Mouse (Mus musculus) neural tube, embryonic 11.5 days (tissue): ENCODE measurements at regions not wholly inside any gene's neighbourhood (a gene's known extent, or its start where the extent isn't known, plus 50 kb on each side); places are given as distances from the start of the nearest gene placed in this dataset.

Experiments used
- ATAC-seq: fragments of 200-750 bp; cut with Nextera tagmentation; 2 replicates; pipeline ENCODE4 v1.8.0; 2017; ENCODE audit warnings: moderate number of reproducible peaks, mild to moderate bottlenecking, moderate TSS enrichment, moderate library complexity; ENCODE audit not compliant: insufficient read depth, low FRiP score, low TSS enrichment
- DNase-seq: peaks from one replicate; pipeline ENCODE4 v3.0.0-alpha.2; 2015; ENCODE audit warnings: low spot score
- H3K27ac ChIP-seq: fragments of 300-500 bp; sonication (generic); 2 replicates; pipeline ENCODE4 v1.5.1; 2014; ENCODE audit warnings: low read depth, mild to moderate bottlenecking, low read length
- H3K27me3 ChIP-seq: fragments of 300-500 bp; sonication (generic); 2 replicates; pipeline ENCODE4 v1.6.1; 2014; ENCODE audit warnings: mild to moderate bottlenecking, low read length, mixed read lengths; ENCODE audit not compliant: control insufficient read depth, insufficient read depth
- H3K36me3 ChIP-seq: fragments of 300-500 bp; sonication (generic); 2 replicates; pipeline ENCODE4 v1.6.1; 2014; ENCODE audit warnings: mild to moderate bottlenecking, low read length, moderate library complexity, mixed read lengths; ENCODE audit not compliant: control insufficient read depth, insufficient read depth
- H3K4me1 ChIP-seq: fragments of 300-500 bp; sonication (generic); 2 replicates; pipeline ENCODE4 v1.6.1; 2014; ENCODE audit warnings: low read length, mixed read lengths; ENCODE audit not compliant: control insufficient read depth, insufficient read depth
- H3K4me2 ChIP-seq: fragments of 300-500 bp; sonication (generic); 2 replicates; pipeline ENCODE4 v1.6.1; 2014; ENCODE audit warnings: low read depth, mild to moderate bottlenecking, moderate library complexity
- H3K4me3 ChIP-seq: fragments of 300-500 bp; sonication (generic); 2 replicates; pipeline ENCODE4 v1.5.1; 2014; ENCODE audit warnings: low read depth, low read length
- H3K9ac ChIP-seq: fragments of 300-500 bp; sonication (generic); 2 replicates; pipeline ENCODE4 v1.6.1; 2014; ENCODE audit warnings: mild to moderate bottlenecking, low read length
- H3K9me3 ChIP-seq: fragments of 300-500 bp; sonication (generic); 2 replicates; pipeline ENCODE4 v1.6.1; 2016; ENCODE audit warnings: low read length; ENCODE audit not compliant: control insufficient read depth
- WGBS: fragments of 180-500 bp; shearing (Covaris S2); extraction: QIAGEN DNeasy Blood & Tissue Kit; methylation state at CpG from one replicate; pipeline ENCODE4 v1.1.7; 2014; 5-methylcytosine and 5-hydroxymethylcytosine counted together

DNA sequence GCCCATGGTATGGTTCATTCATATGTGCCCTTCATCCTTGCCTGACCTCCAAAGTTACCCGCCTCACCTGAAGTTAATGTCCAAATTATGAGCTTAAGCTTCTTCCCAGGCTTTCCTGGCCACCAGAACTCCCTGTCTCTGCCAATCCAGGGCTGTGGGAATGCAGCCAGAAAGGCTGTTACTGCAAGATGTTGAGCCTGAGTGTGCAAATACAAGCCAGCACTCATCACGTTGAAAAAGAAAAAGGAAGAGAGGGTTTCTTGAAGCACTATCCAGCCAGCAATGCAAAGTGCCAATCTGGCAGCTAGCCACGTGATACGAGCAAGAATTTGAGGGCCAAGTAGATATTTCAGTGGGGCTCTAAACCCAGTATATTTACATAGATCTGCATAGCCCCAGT is 213.7 kb downstream of the Hs3st3b1 start:
- no peak overlapping the region for H3K27ac ChIP-seq
- no peak for DNase-seq
- H3K9me3 ChIP-seq: no peaks in the 10 kb centered on the region
- no peak for ATAC-seq
- WGBS: 83% methylated on average over 4 of the region's 4 CpGs
- no peak overlapping the region for H3K4me2 ChIP-seq
- H3K9ac ChIP-seq: no peak overlapping the region
- no peaks in the 10 kb centered on the region for H3K4me1 ChIP-seq
- no peaks in the 10 kb centered on the region for H3K27me3 ChIP-seq
- no peaks in the 10 kb centered on the region for H3K36me3 ChIP-seq
- no peak overlapping the region for H3K4me3 ChIP-seq

- ATAC-seq: no peak
- Histone ChIP-seq H3K9me3 (no peaks in the 10 kb centered on the region), H3K36me3 (no peaks in the 10 kb centered on the region), H3K27ac (no peak overlapping the region), H3K9ac (no peak overlapping the region), H3K4me2 (no peak overlapping the region), H3K27me3 (no peaks in the 10 kb centered on the region), H3K4me3 (no peak overlapping the region), H3K4me1 (no peaks in the 10 kb centered on the region)
- DNase-seq: no peak
- 57% methylated on average over 15 of the region's 15 CpGs for WGBS
These were observed 209.8 kb downstream of the Hs3st3b1 start for GRCm38 (mm10) chr11:63712053-63712864.

GRCm38 (mm10) chr11:63722261-63722660 is 199.8 kb downstream of the Hs3st3b1 start:
- Histone ChIP-seq H3K4me2 (no peak overlapping the region), H3K9me3 (no peaks in the 10 kb centered on the region), H3K9ac (no peak overlapping the region), H3K36me3 (no peaks in the 10 kb centered on the region), H3K4me1 (no peaks in the 10 kb centered on the region), H3K27ac (no peak overlapping the region), H3K4me3 (no peak overlapping the region), H3K27me3 (no peaks in the 10 kb centered on the region)
- DNase-seq (no peak), ATAC-seq (no peak)
- WGBS: 91% methylated on average over 5 of the region's 5 CpGs

- H3K4me3 ChIP-seq: no peak overlapping the region
- no peaks in the 10 kb centered on the region for H3K27me3 ChIP-seq
- H3K4me2 ChIP-seq: no peak overlapping the region
- 67% methylated on average over 9 of the region's 9 CpGs for WGBS
- no peaks in the 10 kb centered on the region for H3K36me3 ChIP-seq
- no peak overlapping the region for H3K27ac ChIP-seq
- DNase-seq (no peak), ATAC-seq (no peak)
- no peak overlapping the region for H3K9ac ChIP-seq
- no peaks in the 10 kb centered on the region; the same call in 1 of the 2 replicates for H3K4me1 ChIP-seq
- H3K9me3 ChIP-seq: no peaks in the 10 kb centered on the region
These were observed 191.2 kb downstream of the Hs3st3b1 start for GRCm38 (mm10) chr11:63730880-63731279.

GRCm38 (mm10) chr11:63753260-63753659 is 168.8 kb downstream of the Hs3st3b1 start:
- no peak overlapping the region for H3K27ac ChIP-seq
- no peaks in the 10 kb centered on the region for H3K36me3 ChIP-seq
- no peak overlapping the region for H3K9ac ChIP-seq
- H3K9me3 ChIP-seq: no peaks in the 10 kb centered on the region
- H3K27me3 ChIP-seq: no peaks in the 10 kb centered on the region
- H3K4me2 ChIP-seq: no peak overlapping the region
- 51% methylated on average over 5 of the region's 5 CpGs for WGBS
- no peak for ATAC-seq
- no peak overlapping the region for H3K4me3 ChIP-seq
- no peak for DNase-seq
- H3K4me1 ChIP-seq: no peaks in the 10 kb centered on the region

- 76% methylated on average over 3 of the region's 3 CpGs for WGBS
- Histone ChIP-seq H3K27ac (no peak overlapping the region), H3K9me3 (no peaks in the 10 kb centered on the region), H3K9ac (no peak overlapping the region), H3K4me1 (no peaks in the 10 kb centered on the region), H3K4me3 (no peak overlapping the region), H3K4me2 (no peak overlapping the region), H3K36me3 (no peaks in the 10 kb centered on the region), H3K27me3 (no peaks in the 10 kb centered on the region)
- DNase-seq (no peak), ATAC-seq (no peak)
These were observed 167.3 kb downstream of the Hs3st3b1 start for GRCm38 (mm10) chr11:63754826-63755225.

DNA sequence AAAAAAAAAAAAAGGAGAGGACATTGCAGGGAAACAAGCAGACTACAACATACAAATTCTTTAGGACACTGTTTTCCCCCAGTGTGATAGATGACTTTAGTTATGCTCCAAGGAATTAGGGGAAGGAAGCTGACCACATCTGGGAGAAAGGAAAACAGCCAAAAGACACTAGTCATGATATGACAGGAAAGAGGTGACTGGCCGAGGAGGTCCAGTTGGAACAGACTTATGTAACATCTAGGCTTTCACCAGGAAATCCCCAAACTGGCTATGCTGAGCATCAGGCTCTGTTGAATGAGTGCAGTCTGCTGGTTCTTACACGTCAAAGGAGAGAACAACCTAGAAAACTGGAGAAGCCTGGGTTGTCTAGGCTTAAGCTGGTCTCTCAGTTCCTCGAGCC is 163.8 kb downstream of the Hs3st3b1 start:
- H3K4me2 ChIP-seq: no peak overlapping the region
- 68% methylated on average over 3 of the region's 3 CpGs for WGBS

GRCm38 (mm10) chr11:63761561-63761960 is 160.5 kb downstream of the Hs3st3b1 start:
- ATAC-seq: no peak
- 81% methylated on average over 6 of the region's 6 CpGs for WGBS
- no peak for DNase-seq
- no peak overlapping the region for H3K4me3 ChIP-seq
- H3K4me1 ChIP-seq: no peaks in the 10 kb centered on the region
- H3K9me3 ChIP-seq: no peaks in the 10 kb centered on the region
- no peaks in the 10 kb centered on the region for H3K36me3 ChIP-seq
- H3K9ac ChIP-seq: no peak overlapping the region
- H3K4me2 ChIP-seq: no peak overlapping the region
- no peaks in the 10 kb centered on the region for H3K27me3 ChIP-seq
- H3K27ac ChIP-seq: no peak overlapping the region

More for the DNA sequence above, 163.8 kb downstream of the Hs3st3b1 start:
- Histone ChIP-seq H3K4me1 (no peaks in the 10 kb centered on the region), H3K36me3 (no peaks in the 10 kb centered on the region), H3K27me3 (no peaks in the 10 kb centered on the region), H3K27ac (no peak overlapping the region), H3K9ac (no peak overlapping the region), H3K4me3 (no peak overlapping the region), H3K9me3 (no peaks in the 10 kb centered on the region)
- no peak for ATAC-seq
- DNase-seq: no peak

DNA sequence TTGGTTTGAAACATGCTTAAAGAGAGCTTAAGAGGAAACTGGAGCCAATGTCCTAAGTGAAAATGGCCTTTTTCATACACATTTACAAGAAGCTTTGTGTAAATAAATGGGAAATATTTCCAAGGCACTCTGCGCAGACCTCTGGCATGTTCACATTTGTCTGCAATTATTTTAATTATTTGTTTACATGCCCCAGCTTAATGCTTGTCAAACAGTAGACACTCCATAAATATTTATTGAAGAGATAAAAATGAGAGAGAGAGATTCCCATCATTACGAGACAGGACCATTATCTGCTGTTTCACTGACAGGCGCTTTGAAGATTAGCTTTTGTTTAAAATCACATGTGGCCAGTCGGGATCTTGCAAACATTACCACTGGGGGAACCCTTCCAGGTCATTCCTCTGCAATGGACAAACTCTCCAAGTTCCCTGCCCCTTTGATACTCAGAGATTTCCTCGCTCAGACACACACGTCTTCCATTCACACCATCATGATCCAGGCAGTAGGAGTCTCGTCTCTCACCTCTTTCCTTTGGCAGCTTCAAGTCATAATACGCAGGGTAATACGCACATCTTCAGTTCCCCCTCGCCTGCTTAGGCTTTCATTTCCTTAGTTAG is 154.3 kb downstream of the Hs3st3b1 start:
- Histone ChIP-seq H3K4me3 (no peak overlapping the region), H3K4me1 (no peaks in the 10 kb centered on the region), H3K27me3 (no peaks in the 10 kb centered on the region), H3K4me2 (no peak overlapping the region), H3K27ac (no peak overlapping the region), H3K9me3 (no peaks in the 10 kb centered on the region), H3K9ac (no peak overlapping the region), H3K36me3 (no peaks in the 10 kb centered on the region)
- ATAC-seq (no peak), DNase-seq (no peak)
- WGBS: 86% methylated on average over 10 of the region's 10 CpGs
